Mouse (Mus musculus) kidney, embryonic 14.5 days (tissue): ENCODE results near the gene Vav2. TPM values are rescaled to one million over a fixed set of nuclear protein-coding genes. Genes with fewer than 3 reads are reported as not detected.
A peak's percentile ranks its signal among the peaks of the same experiment; 100 is the strongest.

Experiments
- ATAC-seq: fragments of 200-750 bp; cut with Nextera tagmentation; 2 replicates; pipeline ENCODE4 v1.8.0; 2017; ENCODE audit warnings: moderate number of reproducible peaks, mild to moderate bottlenecking, moderate TSS enrichment, moderate library complexity; ENCODE audit not compliant: low FRiP score, low TSS enrichment
- H3K27ac ChIP-seq: fragments of 300-500 bp; sonication (generic); 2 replicates; pipeline ENCODE4 v1.5.1; 2014; ENCODE audit warnings: low read depth, mild to moderate bottlenecking, low read length, moderate library complexity, mixed read lengths
- H3K27me3 ChIP-seq: fragments of 300-500 bp; sonication (generic); 2 replicates; pipeline ENCODE4 v1.6.1; 2014; ENCODE audit warnings: mild to moderate bottlenecking, low read length; ENCODE audit not compliant: control insufficient read depth, insufficient read depth
- H3K36me3 ChIP-seq: fragments of 300-500 bp; sonication (generic); 2 replicates; pipeline ENCODE4 v1.6.1; 2014; ENCODE audit warnings: low read length, mixed read lengths; ENCODE audit not compliant: control insufficient read depth, insufficient read depth
- H3K4me1 ChIP-seq: fragments of 300-500 bp; sonication (generic); 2 replicates; pipeline ENCODE4 v1.6.1; 2014; ENCODE audit warnings: low read length, mixed read lengths; ENCODE audit not compliant: control insufficient read depth, insufficient read depth
- H3K4me2 ChIP-seq: fragments of 300-500 bp; sonication (generic); replicated peaks from 2 replicates; pipeline ENCODE4 v1.6.1; 2014; ENCODE audit warnings: low read depth, mild to moderate bottlenecking, low read length
- H3K4me3 ChIP-seq: fragments of 300-500 bp; sonication (generic); 2 replicates; pipeline ENCODE4 v1.5.1; 2014; ENCODE audit warnings: mild to moderate bottlenecking, low read length
- H3K9ac ChIP-seq: fragments of 300-500 bp; sonication (generic); 2 replicates; pipeline ENCODE4 v1.6.1; 2014; ENCODE audit warnings: low read depth, mild to moderate bottlenecking, low read length, moderate library complexity
- H3K9me3 ChIP-seq: fragments of 300-500 bp; sonication (generic); 2 replicates; pipeline ENCODE4 v1.6.1; 2016; ENCODE audit warnings: low read length; ENCODE audit not compliant: control insufficient read depth
- WGBS: fragments of 180-500 bp; shearing (Covaris S2); extraction: QIAGEN DNeasy Blood & Tissue Kit; methylation state at CpG from one replicate; pipeline ENCODE4 v1.1.7; 2014; 5-methylcytosine and 5-hydroxymethylcytosine counted together
- polyA plus RNA-seq: library from polyadenylated mRNA; unstranded; fragments of >200 nt; fragmentation: Nextera tagmentation; extraction: Ambion mirVana; gene quantifications from 2 replicates; pipeline ENCODE4 v1.2.1, GENCODE M21; 2014

The Vav2 gene
- 6.3 and 8.2 TPM in 2 replicates for polyA plus RNA-seq

DNA sequence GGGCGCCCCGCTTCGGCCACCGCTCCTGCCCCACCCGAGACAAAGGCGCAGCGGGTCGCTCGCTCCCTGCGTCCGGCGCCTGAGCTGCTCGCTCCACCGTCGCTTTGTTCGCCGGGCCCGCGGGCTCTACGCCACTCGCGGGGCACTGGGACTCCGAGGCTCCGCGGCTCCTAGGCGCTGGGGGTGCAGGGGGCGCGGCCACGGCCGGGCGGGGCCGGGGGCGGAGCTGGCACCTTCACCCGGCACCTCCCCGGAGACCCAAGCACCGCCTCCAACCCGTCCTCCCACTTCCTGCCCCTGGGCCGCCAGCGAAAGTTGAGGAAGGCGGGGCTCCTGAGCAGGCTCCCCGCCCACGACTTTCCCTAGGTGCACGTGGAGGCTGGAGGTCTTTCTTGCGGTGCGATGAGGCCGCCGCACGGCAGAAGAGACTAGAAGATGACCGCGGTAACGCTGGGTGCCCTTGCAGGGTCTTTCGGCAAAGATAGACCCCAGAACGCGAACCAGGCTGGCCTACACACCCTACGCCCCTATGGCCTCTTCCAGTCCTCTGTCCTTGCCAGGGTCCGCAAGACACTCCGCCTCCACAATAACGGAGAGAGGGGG lies at the start of gene Vav2:
TSS of gene Vav2 (minus strand) at position 179 of the 603 bp plus-strand sequence.
- Histone ChIP-seq H3K27me3 (no peaks in the 10 kb centered on the region), H3K4me1 (peaks cover 22% of the 10 kb centered on the region), H3K9me3 (no peaks in the 10 kb centered on the region), H3K27ac (peak within 1 kb of the TSS; percentile 73), H3K36me3 (no peaks in the 10 kb centered on the region), H3K4me2 (peak within 1 kb of the TSS; percentile 100), H3K9ac (peak within 1 kb of the TSS; percentile 85), H3K4me3 (peak within 1 kb of the TSS; percentile 84)
- WGBS, result under 1% methylated on average over 57 of the region's 58 CpGs
- peak; percentile 92 for ATAC-seq

- peaks cover 39% of the 10 kb centered on the region for H3K4me1 ChIP-seq
- ATAC-seq, result peak; percentile 99
- no peaks in the 10 kb centered on the region for H3K27me3 ChIP-seq
- H3K9ac ChIP-seq, result peak overlapping the region; percentile 93
- peak overlapping the region; percentile 76 for H3K4me2 ChIP-seq
- peak overlapping the region; percentile 97 for H3K27ac ChIP-seq
- H3K4me3 ChIP-seq, result peak overlapping the region; percentile 91
- under 1% methylated on average over 81 of the region's 96 CpGs for WGBS
- H3K36me3 ChIP-seq, result peaks cover 6% of the 10 kb centered on the region; the same call in 1 of the 2 replicates
- no peaks in the 10 kb centered on the region for H3K9me3 ChIP-seq
Observed at GRCm38 (mm10) chr2:27475495-27476302, 48.9 kb upstream of the Vav2 start.

- peak overlapping the region; percentile 97 for H3K27ac ChIP-seq
- H3K9ac ChIP-seq, result peak overlapping the region; percentile 93
- peaks cover 8% of the 10 kb centered on the region; the same call in 1 of the 2 replicates for H3K36me3 ChIP-seq
- H3K4me3 ChIP-seq, result peak overlapping the region; percentile 91
- H3K27me3 ChIP-seq, result no peaks in the 10 kb centered on the region
- no peaks in the 10 kb centered on the region for H3K9me3 ChIP-seq
- peaks cover 48% of the 10 kb centered on the region for H3K4me1 ChIP-seq
- peak; percentile 21 for ATAC-seq
- peak overlapping the region; percentile 76 for H3K4me2 ChIP-seq
- under 1% methylated on average over 84 of the region's 84 CpGs for WGBS
Observed at GRCm38 (mm10) chr2:27474621-27475484, 48.0 kb upstream of the Vav2 start.

- H3K9me3 ChIP-seq, result no peaks in the 10 kb centered on the region
- H3K36me3 ChIP-seq, result peaks cover 11% of the 10 kb centered on the region; the same call in 1 of the 2 replicates
- peak overlapping the region; percentile 93 for H3K9ac ChIP-seq
- no peak overlapping the region for H3K27ac ChIP-seq
- ATAC-seq, result no peak
- H3K4me2 ChIP-seq, result peak overlapping the region; percentile 76
- WGBS, result 10% methylated on average over 4 of the region's 4 CpGs
- H3K4me1 ChIP-seq, result peaks cover 53% of the 10 kb centered on the region
- H3K4me3 ChIP-seq, result peak overlapping the region; percentile 91
- no peaks in the 10 kb centered on the region for H3K27me3 ChIP-seq
Observed at GRCm38 (mm10) chr2:27473911-27474310, 47.1 kb upstream of the Vav2 start.

GRCm38 (mm10) chr2:27473061-27473765 lies 46.4 kb upstream of the Vav2 start:
- Histone ChIP-seq H3K9ac (peak overlapping the region; percentile 93; the same call in 1 of the 2 replicates), H3K4me3 (peak overlapping the region; percentile 91), H3K27me3 (no peaks in the 10 kb centered on the region), H3K27ac (no peak overlapping the region; the same call in 1 of the 2 replicates), H3K36me3 (peaks cover 14% of the 10 kb centered on the region; the same call in 1 of the 2 replicates), H3K4me2 (peak overlapping the region; percentile 76), H3K4me1 (peaks cover 53% of the 10 kb centered on the region), H3K9me3 (no peaks in the 10 kb centered on the region)
- WGBS, result 51% methylated on average over 7 of the region's 7 CpGs
- no peak for ATAC-seq

DNA sequence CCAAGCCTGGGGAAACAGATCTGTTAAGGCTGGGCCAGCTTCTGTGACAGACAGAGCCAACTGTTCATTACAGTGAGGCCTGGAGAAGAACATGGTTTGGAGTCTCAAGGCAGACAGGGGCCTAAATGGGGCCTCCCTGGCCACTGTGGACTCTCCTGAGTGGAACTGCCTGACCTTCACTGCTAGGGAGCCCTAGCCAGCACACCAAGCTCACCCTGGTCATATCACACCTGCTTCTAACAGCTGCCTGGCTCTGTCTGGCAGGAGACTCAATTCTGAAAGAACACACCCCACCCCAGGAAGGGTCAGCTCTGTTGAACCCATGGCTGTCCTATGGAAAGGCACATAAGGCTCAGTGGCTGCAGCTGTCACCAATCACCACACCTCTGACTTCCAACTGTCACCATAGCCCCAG lies 44.3 kb upstream of the Vav2 start:
- no peak for ATAC-seq
- Histone ChIP-seq H3K9ac (no peak overlapping the region), H3K9me3 (no peaks in the 10 kb centered on the region), H3K4me2 (no peak overlapping the region), H3K4me1 (peaks cover 48% of the 10 kb centered on the region), H3K27ac (no peak overlapping the region), H3K27me3 (no peaks in the 10 kb centered on the region), H3K36me3 (peaks cover 16% of the 10 kb centered on the region; the same call in 1 of the 2 replicates), H3K4me3 (no peak overlapping the region)

DNA sequence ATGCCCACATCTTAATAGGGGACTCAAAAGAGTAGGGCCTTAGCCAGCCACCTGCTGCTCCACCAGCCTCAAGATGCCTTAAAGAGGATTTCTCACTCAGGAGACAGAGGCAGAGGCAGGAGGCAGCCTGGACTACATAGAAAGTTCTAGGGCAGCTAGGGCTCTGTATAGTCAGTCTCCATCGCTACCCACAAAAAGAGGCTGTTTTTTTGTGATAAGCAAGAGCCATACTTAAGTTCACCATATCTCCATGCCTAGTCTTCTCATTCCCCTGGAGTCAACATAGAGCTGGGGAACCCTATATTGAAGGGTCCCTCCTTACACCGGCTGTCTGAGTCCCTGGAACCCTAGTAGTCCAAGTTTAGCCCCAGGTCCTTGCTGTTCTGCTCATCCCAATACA lies 43.7 kb upstream of the Vav2 start:
- no peaks in the 10 kb centered on the region for H3K9me3 ChIP-seq
- WGBS, result 98% methylated on average over 2 of the region's 2 CpGs
- H3K36me3 ChIP-seq, result peaks cover 22% of the 10 kb centered on the region
- peaks cover 48% of the 10 kb centered on the region for H3K4me1 ChIP-seq
- no peak overlapping the region for H3K27ac ChIP-seq
- no peak for ATAC-seq
- H3K4me3 ChIP-seq, result no peak overlapping the region
- no peaks in the 10 kb centered on the region for H3K27me3 ChIP-seq
- no peak overlapping the region for H3K9ac ChIP-seq
- H3K4me2 ChIP-seq, result no peak overlapping the region

GRCm38 (mm10) chr2:27469991-27470355 lies 43.1 kb upstream of the Vav2 start:
- Histone ChIP-seq H3K9ac (no peak overlapping the region), H3K4me1 (peaks cover 48% of the 10 kb centered on the region), H3K36me3 (peaks cover 25% of the 10 kb centered on the region), H3K9me3 (no peaks in the 10 kb centered on the region), H3K4me2 (no peak overlapping the region), H3K27me3 (no peaks in the 10 kb centered on the region), H3K27ac (no peak overlapping the region), H3K4me3 (no peak overlapping the region)
- ATAC-seq, result no peak
- WGBS, result 55% methylated on average over 3 of the region's 3 CpGs
